Mouse (Mus musculus): ENCODE data around the gene Tmem62. TPM values are rescaled to one million over a fixed set of nuclear protein-coding genes. Genes with fewer than 3 reads are reported as not detected.
"Not testable (repeated sequence)": the region's sequence is repeated elsewhere in the genome, so short reads cannot be mapped to it uniquely, and the experiment has no call there.

The Tmem62 gene
- total and polyA plus RNA-seq, 2 experiments from 2014 or later = 2.4 to 3.3 TPM

DNA sequence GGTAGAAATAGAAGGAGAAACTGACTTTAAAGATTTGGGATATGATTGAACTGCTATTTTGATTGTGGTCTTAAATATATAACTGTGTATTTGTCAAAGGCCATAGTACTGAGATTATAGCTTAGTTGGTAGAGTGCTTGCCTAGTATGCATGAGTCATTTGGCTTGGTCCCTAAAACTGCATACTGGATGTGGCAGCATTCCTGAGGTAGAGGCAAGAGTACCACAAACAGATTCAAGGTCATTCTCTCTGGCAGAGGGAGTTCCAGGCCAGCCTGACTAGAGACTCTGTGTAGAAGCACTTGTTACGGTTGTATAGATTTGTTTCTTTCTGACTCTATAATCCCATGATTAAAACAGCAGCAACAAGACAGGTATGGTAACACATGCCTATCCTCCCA is 3.0 kb downstream of the Tmem62 start:
- 68% methylated on average over 1 of the region's 1 CpGs for WGBS
- ATAC-seq (ENCODE audit: insufficient read depth, low read depth) = no peak

DNA sequence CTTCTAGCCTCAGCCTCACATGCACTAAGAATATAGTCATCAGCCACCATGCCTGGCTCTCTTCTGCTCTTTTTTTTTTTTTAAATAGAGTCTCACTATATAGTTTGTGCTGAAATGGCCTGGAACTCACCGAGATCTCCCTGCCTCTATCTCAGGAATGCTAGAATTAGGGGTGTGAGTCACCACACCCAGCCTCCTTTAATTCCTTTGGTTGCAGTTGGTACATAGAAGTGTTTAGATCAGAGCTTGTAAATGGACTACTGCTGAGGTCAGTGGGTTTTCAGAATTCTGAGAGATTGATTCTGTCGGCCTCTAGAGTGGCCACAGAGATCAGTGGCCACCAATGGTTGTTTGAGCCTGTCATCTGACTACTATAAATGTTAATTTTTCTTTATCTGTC is 4.0 kb downstream of the Tmem62 start:
- Histone ChIP-seq H3K9me3 (replicated peaks; ENCODE audit: control insufficient read depth, low read length) (no peaks in the 10 kb centered on the region), H3K27me3 (ENCODE audit: control insufficient read depth, insufficient read depth, low read length) (no peaks in the 10 kb centered on the region), H3K36me3 (replicated peaks; ENCODE audit: control insufficient read depth, insufficient read depth, low read length) (no peaks in the 10 kb centered on the region), H3K4me2 (ENCODE audit: low read depth, low read length) (no peak overlapping the region), H3K27ac (ENCODE audit: low read depth) (no peak overlapping the region), H3K4me3 (ENCODE audit: low read depth, low read length) (no peak overlapping the region), H3K4me1 (ENCODE audit: control insufficient read depth, insufficient read depth) (no peaks in the 10 kb centered on the region), H3K9ac (replicated peaks; ENCODE audit: low read depth, low read length) (no peak overlapping the region)
- DNase-seq (ENCODE audit: low spot score) (no peak), ATAC-seq (ENCODE audit: insufficient read depth, low read depth) (no peak)
- no peak for TF ChIP-seq EP300 (IDR thresholded peaks at IDR 0.05; ENCODE audit: low read depth)
- TF ChIP-seq CTCF (IDR thresholded peaks at IDR 0.05; ENCODE audit: low read depth) = no peak
- WGBS = 39% methylated on average over 2 of the region's 2 CpGs

More for the DNA sequence above, 3.0 kb downstream of the Tmem62 start:
- Histone ChIP-seq H3K27ac (ENCODE audit: low read depth) (no peak overlapping the region), H3K4me1 (ENCODE audit: control insufficient read depth, insufficient read depth) (no peaks in the 10 kb centered on the region), H3K27me3 (ENCODE audit: control insufficient read depth, insufficient read depth, low read length) (no peaks in the 10 kb centered on the region), H3K4me3 (ENCODE audit: low read depth, low read length) (no peak overlapping the region), H3K9me3 (replicated peaks; ENCODE audit: control insufficient read depth, low read length) (no peaks in the 10 kb centered on the region), H3K36me3 (replicated peaks; ENCODE audit: control insufficient read depth, insufficient read depth, low read length) (no peaks in the 10 kb centered on the region), H3K9ac (replicated peaks; ENCODE audit: low read depth, low read length) (no peak overlapping the region), H3K4me2 (ENCODE audit: low read depth, low read length) (no peak overlapping the region)
- no peak for TF ChIP-seq EP300 (IDR thresholded peaks at IDR 0.05; ENCODE audit: low read depth)
- TF ChIP-seq CTCF (IDR thresholded peaks at IDR 0.05; ENCODE audit: low read depth) = no peak
- DNase-seq (ENCODE audit: low spot score) = no peak

DNA sequence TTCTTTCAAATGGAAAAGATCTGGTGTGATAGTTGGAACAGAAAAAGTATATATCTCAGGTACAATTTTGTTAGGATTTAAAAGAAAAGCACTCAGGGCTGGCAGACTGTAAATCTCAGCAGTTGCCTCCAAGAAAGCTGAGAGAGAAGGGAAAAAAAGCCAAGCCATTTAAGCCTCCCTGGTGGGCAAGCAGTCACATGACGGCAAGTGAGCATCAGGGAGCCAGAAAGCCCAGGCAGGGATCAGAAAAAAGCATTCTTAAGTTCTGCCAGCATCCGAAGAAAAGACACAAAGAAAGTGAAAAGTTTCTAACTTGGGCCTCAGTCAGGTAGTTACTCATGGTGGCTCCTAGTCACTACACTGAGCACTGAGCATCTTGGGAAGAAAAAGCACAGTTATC is 6.8 kb downstream of the Tmem62 start:
- ATAC-seq (ENCODE audit: insufficient read depth, low read depth) (no peak), DNase-seq (ENCODE audit: low spot score) (no peak)
- Histone ChIP-seq H3K36me3 (replicated peaks; ENCODE audit: control insufficient read depth, insufficient read depth, low read length) (0 out of 2 replicates have a peak, but pooled peaks cover 4% of the 10 kb centered on the region), H3K27me3 (ENCODE audit: control insufficient read depth, insufficient read depth, low read length) (no peaks in the 10 kb centered on the region), H3K4me2 (ENCODE audit: low read depth, low read length) (no peak overlapping the region), H3K9me3 (replicated peaks; ENCODE audit: control insufficient read depth, low read length) (no peaks in the 10 kb centered on the region), H3K27ac (ENCODE audit: low read depth) (no peak overlapping the region), H3K4me1 (ENCODE audit: control insufficient read depth, insufficient read depth) (no peaks in the 10 kb centered on the region), H3K9ac (replicated peaks; ENCODE audit: low read depth, low read length) (no peak overlapping the region), H3K4me3 (ENCODE audit: low read depth, low read length) (no peak overlapping the region)
- WGBS = 42% methylated on average over 2 of the region's 2 CpGs
- no peak for TF ChIP-seq CTCF (IDR thresholded peaks at IDR 0.05; ENCODE audit: low read depth)
- no peak for TF ChIP-seq EP300 (IDR thresholded peaks at IDR 0.05; ENCODE audit: low read depth)

DNA sequence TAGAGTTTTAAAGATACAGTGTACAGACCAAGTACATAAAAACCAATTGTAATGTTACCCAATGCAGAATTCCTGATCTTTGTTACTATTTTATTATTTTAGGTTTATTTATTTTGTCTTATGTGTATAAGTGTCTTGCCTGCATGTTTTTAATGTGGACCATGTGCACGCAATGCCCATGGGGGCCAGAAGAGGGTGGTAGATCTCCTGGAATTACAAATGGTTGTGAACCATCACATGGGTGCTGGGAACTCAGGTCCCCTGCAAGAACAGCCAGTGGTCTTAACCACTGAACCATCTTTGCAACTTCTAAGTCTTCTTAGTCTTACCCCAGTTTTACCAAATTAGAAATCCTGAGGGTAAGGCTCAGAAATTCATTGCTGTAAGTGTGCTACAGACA is 8.4 kb downstream of the Tmem62 start:
- H3K27ac ChIP-seq (ENCODE audit: low read depth) = no peak overlapping the region
- DNase-seq (ENCODE audit: low spot score) = no peak
- TF ChIP-seq EP300 (IDR thresholded peaks at IDR 0.05; ENCODE audit: low read depth) (no peak), CTCF (IDR thresholded peaks at IDR 0.05; ENCODE audit: low read depth) (no peak)
- no peaks in the 10 kb centered on the region for H3K9me3 ChIP-seq (replicated peaks; ENCODE audit: control insufficient read depth, low read length)
- 0 out of 2 replicates have a peak, but pooled peaks cover 4% of the 10 kb centered on the region for H3K36me3 ChIP-seq (replicated peaks; ENCODE audit: control insufficient read depth, insufficient read depth, low read length)
- no peaks in the 10 kb centered on the region for H3K4me1 ChIP-seq (ENCODE audit: control insufficient read depth, insufficient read depth)
- no peaks in the 10 kb centered on the region for H3K27me3 ChIP-seq (ENCODE audit: control insufficient read depth, insufficient read depth, low read length)
- no peak for ATAC-seq (ENCODE audit: insufficient read depth, low read depth)
- no peak overlapping the region for H3K4me3 ChIP-seq (ENCODE audit: low read depth, low read length)
- no peak overlapping the region for H3K9ac ChIP-seq (replicated peaks; ENCODE audit: low read depth, low read length)
- no peak overlapping the region for H3K4me2 ChIP-seq (ENCODE audit: low read depth, low read length)
- WGBS = 80% methylated on average over 1 of the region's 1 CpGs

- no peak overlapping the region for H3K4me2 ChIP-seq (ENCODE audit: low read depth, low read length)
- TF ChIP-seq CTCF (IDR thresholded peaks at IDR 0.05; ENCODE audit: low read depth) = no peak
- no peak for TF ChIP-seq EP300 (IDR thresholded peaks at IDR 0.05; ENCODE audit: low read depth)
- H3K9me3 ChIP-seq (replicated peaks; ENCODE audit: control insufficient read depth, low read length) = no peaks in the 10 kb centered on the region
- WGBS = 76% methylated on average over 4 of the region's 4 CpGs
- no peak overlapping the region for H3K9ac ChIP-seq (replicated peaks; ENCODE audit: low read depth, low read length)
- no peak overlapping the region for H3K4me3 ChIP-seq (ENCODE audit: low read depth, low read length)
- H3K36me3 ChIP-seq (replicated peaks; ENCODE audit: control insufficient read depth, insufficient read depth, low read length) = 0 out of 2 replicates have a peak, but pooled peaks cover 4% of the 10 kb centered on the region
- no peak overlapping the region for H3K27ac ChIP-seq (ENCODE audit: low read depth)
- ATAC-seq (ENCODE audit: insufficient read depth, low read depth) = no peak
- no peaks in the 10 kb centered on the region for H3K27me3 ChIP-seq (ENCODE audit: control insufficient read depth, insufficient read depth, low read length)
- H3K4me1 ChIP-seq (ENCODE audit: control insufficient read depth, insufficient read depth) = no peaks in the 10 kb centered on the region
- no peak for DNase-seq (ENCODE audit: low spot score)
These were observed 14.4 kb downstream of the Tmem62 start for GRCm38 (mm10) chr2:120991196-120991595.

GRCm38 (mm10) chr2:120996607-120997006 is 19.8 kb downstream of the Tmem62 start:
- WGBS = 77% methylated on average over 1 of the region's 1 CpGs
- ATAC-seq (ENCODE audit: insufficient read depth, low read depth); H3K9me3 ChIP-seq (replicated peaks; ENCODE audit: control insufficient read depth, low read length); H3K4me2 ChIP-seq (ENCODE audit: low read depth, low read length); H3K36me3 ChIP-seq (replicated peaks; ENCODE audit: control insufficient read depth, insufficient read depth, low read length); H3K4me3 ChIP-seq (ENCODE audit: low read depth, low read length); H3K4me1 ChIP-seq (ENCODE audit: control insufficient read depth, insufficient read depth); H3K27ac ChIP-seq (ENCODE audit: low read depth); H3K9ac ChIP-seq (replicated peaks; ENCODE audit: low read depth, low read length); H3K27me3 ChIP-seq (ENCODE audit: control insufficient read depth, insufficient read depth, low read length); DNase-seq (ENCODE audit: low spot score): not testable (repeated sequence)
